Mouse (Mus musculus) embryonic facial prominence, embryonic 15.5 days (tissue): Measurements from ENCODE around the gene Ppp1r3d. TPM values are rescaled to one million over a fixed set of nuclear protein-coding genes. Genes with fewer than 3 reads are reported as not detected.

Experiments
- ATAC-seq: fragments of 200-750 bp; cut with Nextera tagmentation; 2 replicates; pipeline ENCODE4 v1.8.0; 2017; ENCODE audit warnings: low read depth, moderate TSS enrichment; ENCODE audit not compliant: insufficient number of reproducible peaks, low FRiP score, low TSS enrichment
- H3K27ac ChIP-seq: fragments of 300-500 bp; sonication (generic); replicated peaks from 2 replicates; pipeline ENCODE4 v1.5.1; 2015; ENCODE audit warnings: mild to moderate bottlenecking, inconsistent platforms
- H3K27me3 ChIP-seq: fragments of 300-500 bp; sonication (generic); 2 replicates; pipeline ENCODE4 v1.6.1; 2015; ENCODE audit warnings: inconsistent platforms
- H3K36me3 ChIP-seq: fragments of 300-500 bp; sonication (generic); 2 replicates; pipeline ENCODE4 v1.6.1; 2015; ENCODE audit warnings: mild to moderate bottlenecking, inconsistent platforms
- H3K4me1 ChIP-seq: fragments of 300-500 bp; sonication (generic); 2 replicates; pipeline ENCODE4 v1.6.1; 2015; ENCODE audit warnings: inconsistent platforms
- H3K4me2 ChIP-seq: fragments of 300-500 bp; sonication (generic); replicated peaks from 2 replicates; pipeline ENCODE4 v1.6.1; 2015; ENCODE audit warnings: mild to moderate bottlenecking, inconsistent platforms
- H3K4me3 ChIP-seq: fragments of 300-500 bp; sonication (generic); replicated peaks from 2 replicates; pipeline ENCODE4 v1.5.1; 2015; ENCODE audit warnings: mild to moderate bottlenecking, inconsistent platforms
- H3K9ac ChIP-seq: fragments of 300-500 bp; sonication (generic); 2 replicates; pipeline ENCODE4 v1.6.1; 2015; ENCODE audit warnings: inconsistent platforms
- H3K9me3 ChIP-seq: fragments of 300-500 bp; sonication (generic); replicated peaks from 2 replicates; pipeline ENCODE4 v1.6.1; 2016; ENCODE audit warnings: inconsistent platforms
- WGBS: fragments of 180-500 bp; shearing (Covaris S2); methylation state at CpG from one replicate; pipeline ENCODE4 v1.1.7; 2015; 5-methylcytosine and 5-hydroxymethylcytosine counted together
- polyA plus RNA-seq: library from polyadenylated mRNA; unstranded; fragments of >200 nt; fragmentation: Nextera tagmentation; extraction: Ambion mirVana; gene quantifications from 2 replicates; pipeline ENCODE4 v1.2.1, GENCODE M21; 2015

Gene Ppp1r3d
- polyA plus RNA-seq, 1 experiment from 2014 or later = 4.1 TPM

DNA sequence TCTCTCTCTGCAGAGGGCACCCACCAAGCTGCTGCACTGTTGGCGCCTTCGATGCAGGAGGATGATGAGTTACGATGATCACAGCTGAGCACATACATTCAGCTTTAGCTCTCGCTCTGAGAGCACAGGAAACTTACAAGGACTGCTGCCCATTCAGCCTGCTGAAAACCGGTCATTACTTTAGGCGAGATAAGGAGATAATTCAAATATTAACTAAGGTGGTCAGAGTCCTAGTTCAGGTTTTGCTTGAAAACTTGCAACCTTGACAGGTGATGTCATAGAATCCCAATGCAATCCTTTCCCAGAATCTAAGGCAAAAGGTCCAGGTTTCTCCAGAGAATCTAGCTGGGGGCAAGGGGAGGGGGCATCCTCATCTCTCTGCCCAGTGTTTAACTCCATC, 15.2 kb upstream of the Ppp1r3d start:
- no peaks in the 10 kb centered on the region for H3K9me3 ChIP-seq
- H3K36me3 ChIP-seq = no peaks in the 10 kb centered on the region
- H3K4me2 ChIP-seq = no peak overlapping the region
- H3K4me3 ChIP-seq = no peak overlapping the region
- 89% methylated on average over 6 of the region's 6 CpGs for WGBS
- no peak for ATAC-seq
- H3K27me3 ChIP-seq = peaks cover 4% of the 10 kb centered on the region
- H3K9ac ChIP-seq = no peak overlapping the region
- peaks cover 3% of the 10 kb centered on the region; the same call in 1 of the 2 replicates for H3K4me1 ChIP-seq
- H3K27ac ChIP-seq = no peak overlapping the region

DNA sequence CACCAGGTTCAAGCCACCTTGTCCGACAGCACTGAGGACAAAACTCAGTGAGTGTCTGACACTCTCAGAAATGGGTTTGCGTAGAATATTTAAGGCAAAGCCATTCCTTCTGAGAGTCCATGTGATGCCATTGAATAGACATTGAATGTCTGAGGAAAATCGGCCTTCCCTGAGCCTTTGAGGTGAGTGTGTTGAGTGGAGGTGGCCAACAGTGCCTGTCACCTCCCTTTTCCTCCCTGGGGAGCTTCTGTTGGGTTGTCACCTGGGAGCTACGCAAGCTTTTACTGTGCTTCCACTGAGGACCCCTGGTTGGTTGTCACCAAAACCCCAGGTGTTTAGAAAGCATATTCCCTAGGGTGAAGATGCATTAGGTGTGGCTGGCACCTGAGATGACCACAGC, 14.4 kb upstream of the Ppp1r3d start:
- no peak overlapping the region for H3K27ac ChIP-seq
- no peaks in the 10 kb centered on the region for H3K36me3 ChIP-seq
- no peaks in the 10 kb centered on the region for H3K9me3 ChIP-seq
- no peak overlapping the region for H3K9ac ChIP-seq
- H3K4me1 ChIP-seq = peaks cover 3% of the 10 kb centered on the region; the same call in 1 of the 2 replicates
- ATAC-seq = no peak
- peaks cover 4% of the 10 kb centered on the region for H3K27me3 ChIP-seq
- no peak overlapping the region for H3K4me2 ChIP-seq
- no peak overlapping the region for H3K4me3 ChIP-seq
- 79% methylated on average over 4 of the region's 4 CpGs for WGBS

DNA sequence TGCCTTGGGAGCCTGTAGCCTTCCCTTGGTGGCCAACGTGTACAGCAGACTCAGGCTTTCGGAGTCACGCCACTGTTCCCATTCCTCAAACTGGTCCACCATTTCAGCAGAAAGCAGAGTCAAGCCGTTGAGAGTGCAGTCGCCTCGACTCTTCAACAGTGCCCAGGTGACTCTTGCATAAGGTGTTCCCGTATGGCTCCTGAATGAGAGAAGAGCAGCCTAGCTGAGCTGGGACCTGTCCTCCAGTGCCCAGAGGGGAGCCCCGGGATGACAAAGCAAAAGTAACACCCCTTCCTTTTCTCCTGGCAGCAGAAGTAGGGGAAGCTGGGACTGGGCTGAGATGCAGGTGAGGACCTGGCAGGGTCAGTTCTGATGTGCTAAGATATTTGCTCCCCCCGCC, 13.9 kb upstream of the Ppp1r3d start:
- Histone ChIP-seq H3K4me1 (peaks cover 3% of the 10 kb centered on the region; the same call in 1 of the 2 replicates), H3K9me3 (no peaks in the 10 kb centered on the region), H3K4me3 (no peak overlapping the region), H3K27me3 (peaks cover 4% of the 10 kb centered on the region), H3K36me3 (no peaks in the 10 kb centered on the region), H3K4me2 (no peak overlapping the region), H3K27ac (no peak overlapping the region), H3K9ac (no peak overlapping the region)
- 74% methylated on average over 9 of the region's 9 CpGs for WGBS
- no peak for ATAC-seq

DNA sequence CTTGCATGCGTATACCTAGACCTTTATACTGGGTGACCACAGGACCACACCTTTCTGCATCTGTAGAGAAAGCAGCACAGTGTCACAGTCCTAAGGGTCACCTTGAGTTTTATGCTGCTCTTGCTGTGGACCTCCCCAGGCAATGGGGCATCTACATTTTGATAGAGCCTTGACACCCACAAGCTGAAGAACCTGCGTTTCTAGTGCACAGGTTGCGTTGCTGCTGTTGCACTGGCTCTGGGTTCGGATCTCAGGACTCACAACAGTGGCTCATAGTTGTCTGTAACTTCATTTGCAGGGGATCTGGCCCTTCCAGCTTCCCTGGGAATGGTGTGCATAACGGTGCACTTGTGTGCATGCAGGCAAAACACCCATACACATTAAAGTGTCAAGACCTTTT, 12.9 kb upstream of the Ppp1r3d start:
- Histone ChIP-seq H3K36me3 (no peaks in the 10 kb centered on the region), H3K9ac (no peak overlapping the region), H3K4me3 (no peak overlapping the region), H3K27me3 (peaks cover 4% of the 10 kb centered on the region), H3K9me3 (no peaks in the 10 kb centered on the region), H3K27ac (no peak overlapping the region), H3K4me2 (no peak overlapping the region), H3K4me1 (peaks cover 3% of the 10 kb centered on the region; the same call in 1 of the 2 replicates)
- ATAC-seq = no peak
- 82% methylated on average over 5 of the region's 5 CpGs for WGBS

DNA sequence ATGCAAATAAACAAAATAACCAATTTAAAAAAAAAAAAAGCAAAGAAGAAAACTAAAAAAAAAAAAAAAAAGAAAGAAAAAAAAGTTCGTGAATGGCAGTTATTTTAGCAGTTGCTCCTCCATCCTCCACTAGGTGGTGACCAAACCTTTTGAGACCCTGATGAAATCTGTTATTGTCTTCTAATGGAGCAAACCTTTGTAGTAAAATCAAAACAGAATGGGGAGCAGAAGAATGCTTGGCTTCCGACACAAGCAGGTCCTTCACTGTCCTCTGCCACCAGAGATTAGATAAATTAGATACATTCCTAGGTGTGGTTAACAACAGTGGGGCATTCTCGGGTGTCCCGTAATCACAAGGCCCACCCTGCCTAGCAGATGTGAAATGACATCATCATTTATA, 12.0 kb upstream of the Ppp1r3d start:
- WGBS = 27% methylated on average over 4 of the region's 4 CpGs
- Histone ChIP-seq H3K36me3 (no peaks in the 10 kb centered on the region), H3K9me3 (no peaks in the 10 kb centered on the region), H3K9ac (no peak overlapping the region), H3K4me3 (no peak overlapping the region), H3K4me2 (no peak overlapping the region), H3K4me1 (no peaks in the 10 kb centered on the region), H3K27ac (no peak overlapping the region), H3K27me3 (peaks cover 4% of the 10 kb centered on the region)
- ATAC-seq = no peak

DNA sequence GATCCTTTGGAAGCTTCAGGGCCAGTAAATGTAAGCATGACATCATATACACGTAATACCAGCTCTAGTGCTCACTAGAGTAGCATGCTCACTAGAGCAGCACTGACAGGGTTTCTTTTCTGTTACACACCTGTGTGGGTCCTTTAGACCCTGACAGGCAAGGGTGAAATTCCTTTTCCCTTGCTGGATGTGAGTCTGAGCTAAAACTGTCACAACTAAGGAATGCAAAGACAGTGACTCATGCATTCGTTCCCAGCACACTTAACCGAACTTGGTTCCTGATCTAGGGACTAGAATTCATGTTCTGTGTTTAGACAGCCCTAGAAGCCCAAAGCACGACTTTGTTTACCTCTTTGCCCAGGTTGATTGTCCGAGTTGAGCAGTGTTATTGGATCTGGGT, 9.0 kb upstream of the Ppp1r3d start:
- H3K27me3 ChIP-seq = no peaks in the 10 kb centered on the region; the same call in 1 of the 2 replicates
- H3K4me1 ChIP-seq = no peaks in the 10 kb centered on the region
- 60% methylated on average over 5 of the region's 5 CpGs for WGBS
- no peaks in the 10 kb centered on the region for H3K9me3 ChIP-seq
- no peak for ATAC-seq
- H3K9ac ChIP-seq = no peak overlapping the region
- no peak overlapping the region for H3K4me3 ChIP-seq
- H3K36me3 ChIP-seq = no peaks in the 10 kb centered on the region
- no peak overlapping the region for H3K27ac ChIP-seq
- H3K4me2 ChIP-seq = no peak overlapping the region

DNA sequence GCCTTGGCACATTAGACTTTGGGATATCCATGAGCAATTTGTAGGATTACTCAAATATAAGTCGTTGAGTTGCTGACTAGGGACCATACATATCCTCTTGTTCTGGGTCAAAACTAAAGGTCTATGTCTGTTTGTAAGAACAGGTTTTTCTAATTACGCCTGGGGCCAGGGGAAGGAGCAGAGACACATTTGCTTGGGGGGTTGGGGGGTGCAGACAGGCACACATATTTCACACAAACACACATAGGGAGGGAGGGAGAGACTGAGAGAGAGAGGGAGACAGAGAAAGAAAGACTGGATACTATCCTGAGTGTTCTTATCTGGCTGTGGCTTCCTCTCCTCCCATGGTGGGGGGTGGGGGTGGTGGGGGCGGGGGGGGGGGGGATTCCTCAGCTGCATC, 7.9 kb upstream of the Ppp1r3d start:
- Histone ChIP-seq H3K9me3 (no peaks in the 10 kb centered on the region), H3K4me1 (no peaks in the 10 kb centered on the region), H3K4me3 (no peak overlapping the region), H3K9ac (no peak overlapping the region), H3K4me2 (no peak overlapping the region), H3K27me3 (no peaks in the 10 kb centered on the region), H3K36me3 (no peaks in the 10 kb centered on the region), H3K27ac (no peak overlapping the region)
- WGBS = 28% methylated on average over 2 of the region's 3 CpGs
- ATAC-seq = no peak; the same call in 1 of the 2 replicates

DNA sequence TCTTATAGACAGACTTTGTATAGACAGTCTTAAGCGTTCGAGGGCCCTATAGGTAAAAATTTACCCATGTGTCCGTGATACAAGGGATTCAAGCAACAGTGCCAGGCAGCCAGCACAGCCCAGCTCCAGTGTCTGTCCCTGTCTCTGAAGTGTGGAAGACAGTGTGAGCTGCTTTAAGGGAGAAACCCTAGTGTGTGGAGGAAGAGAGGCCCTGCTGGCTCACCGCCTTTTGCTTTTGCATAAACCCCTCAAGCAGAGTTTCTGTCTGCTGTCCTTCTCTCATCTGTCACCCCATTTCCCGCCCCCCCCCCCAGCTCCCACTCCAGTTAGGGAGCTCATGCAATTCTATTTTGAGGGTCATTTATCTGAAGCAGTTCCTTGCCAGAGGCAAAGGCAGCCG, 7.3 kb upstream of the Ppp1r3d start:
- Histone ChIP-seq H3K27me3 (no peaks in the 10 kb centered on the region), H3K36me3 (no peaks in the 10 kb centered on the region), H3K27ac (no peak overlapping the region), H3K9me3 (no peaks in the 10 kb centered on the region), H3K4me1 (no peaks in the 10 kb centered on the region), H3K4me2 (no peak overlapping the region), H3K9ac (no peak overlapping the region), H3K4me3 (no peak overlapping the region)
- no peak for ATAC-seq
- WGBS = 45% methylated on average over 6 of the region's 6 CpGs

DNA sequence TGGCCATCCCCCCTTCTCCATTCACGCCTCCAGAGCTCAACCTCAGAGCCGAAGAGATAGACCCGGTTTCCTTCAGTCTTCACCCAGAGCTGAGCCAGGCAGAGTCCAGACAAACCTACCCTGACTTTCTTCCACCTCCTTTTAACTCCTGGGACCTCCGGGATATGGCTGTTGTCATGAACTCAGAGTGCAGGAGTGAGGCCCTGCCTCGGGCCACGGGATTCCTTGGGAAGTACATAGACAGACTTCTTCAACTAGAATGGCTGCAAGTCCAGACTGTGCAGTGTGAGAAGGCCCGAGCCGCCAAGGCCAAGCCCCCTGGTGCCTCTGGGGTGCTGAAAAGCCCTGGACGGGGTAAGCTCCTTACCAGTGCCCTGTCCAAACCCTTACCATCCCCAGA, 6.3 kb upstream of the Ppp1r3d start:
- Histone ChIP-seq H3K27ac (no peak overlapping the region), H3K4me3 (no peak overlapping the region), H3K4me1 (no peaks in the 10 kb centered on the region), H3K4me2 (no peak overlapping the region), H3K27me3 (no peaks in the 10 kb centered on the region), H3K36me3 (no peaks in the 10 kb centered on the region), H3K9ac (no peak overlapping the region), H3K9me3 (no peaks in the 10 kb centered on the region)
- WGBS = 68% methylated on average over 9 of the region's 9 CpGs
- ATAC-seq = no peak

DNA sequence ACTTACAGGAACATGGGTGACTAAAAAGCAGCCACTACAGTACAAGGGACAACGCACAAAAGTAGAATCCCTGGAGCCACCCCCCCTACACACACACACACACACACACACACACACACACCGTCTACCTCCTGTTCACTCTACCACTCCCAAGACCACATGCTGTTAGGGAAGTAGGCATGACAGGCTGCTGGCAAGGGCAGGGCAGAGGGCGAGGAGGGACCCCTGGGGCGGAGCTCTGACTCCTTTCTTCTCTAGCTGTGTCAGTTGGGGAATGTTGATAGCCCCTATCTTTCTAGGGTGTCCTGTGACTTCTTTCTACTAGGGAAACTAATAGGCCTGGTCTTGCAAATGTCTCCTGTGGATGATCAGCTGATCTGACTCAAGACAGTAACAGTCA, 2.7 kb upstream of the Ppp1r3d start:
- Histone ChIP-seq H3K36me3 (no peaks in the 10 kb centered on the region), H3K4me1 (peaks cover 22% of the 10 kb centered on the region), H3K27ac (no peak overlapping the region), H3K4me3 (no peak overlapping the region), H3K9me3 (no peaks in the 10 kb centered on the region), H3K27me3 (peaks cover 13% of the 10 kb centered on the region), H3K9ac (no peak overlapping the region), H3K4me2 (no peak overlapping the region)
- 77% methylated on average over 4 of the region's 4 CpGs for WGBS
- ATAC-seq = no peak

DNA sequence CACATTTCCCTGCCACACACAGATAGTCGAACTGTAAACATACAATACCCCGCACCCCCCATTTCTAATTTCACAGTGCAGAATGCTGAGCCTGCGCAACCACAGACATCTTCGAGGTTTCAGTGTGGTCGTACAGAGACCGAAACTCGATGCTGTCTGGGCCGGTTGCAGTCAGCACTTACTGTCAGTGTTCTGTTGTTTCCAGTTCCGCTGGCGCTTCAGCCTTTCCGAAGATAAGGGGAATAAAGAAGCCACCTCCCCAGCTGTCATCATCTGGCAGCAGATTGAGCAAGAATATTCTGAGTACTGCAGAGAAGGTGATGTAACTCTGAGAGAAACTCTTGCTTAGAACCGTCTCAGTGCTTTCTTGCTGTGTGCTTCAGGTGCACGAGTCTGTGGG, 2.2 kb upstream of the Ppp1r3d start:
- no peak for ATAC-seq
- H3K4me2 ChIP-seq = no peak overlapping the region
- H3K9ac ChIP-seq = no peak overlapping the region
- H3K4me1 ChIP-seq = peaks cover 22% of the 10 kb centered on the region
- H3K27ac ChIP-seq = no peak overlapping the region
- 46% methylated on average over 13 of the region's 13 CpGs for WGBS
- no peak overlapping the region for H3K4me3 ChIP-seq
- H3K36me3 ChIP-seq = no peaks in the 10 kb centered on the region
- peaks cover 13% of the 10 kb centered on the region for H3K27me3 ChIP-seq
- H3K9me3 ChIP-seq = no peaks in the 10 kb centered on the region

DNA sequence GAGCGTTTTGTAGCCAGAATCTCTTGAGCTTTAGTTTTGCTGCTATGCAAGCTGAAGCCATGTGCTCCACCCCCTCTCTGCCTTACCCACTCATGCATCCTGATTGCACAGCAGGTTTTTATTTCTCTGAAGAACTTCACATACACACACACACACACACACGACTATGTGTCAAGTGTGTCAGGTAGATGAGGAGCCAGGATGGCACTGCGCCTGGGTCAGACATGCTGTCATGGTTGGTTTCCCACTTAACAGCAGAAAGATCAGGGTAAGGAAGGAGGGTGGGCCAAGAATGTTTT, 827 bp upstream of the Ppp1r3d start:
- Histone ChIP-seq H3K4me1 (peaks cover 22% of the 10 kb centered on the region), H3K9ac (no peak overlapping the region), H3K9me3 (no peaks in the 10 kb centered on the region), H3K27me3 (peaks cover 13% of the 10 kb centered on the region), H3K4me2 (peak overlapping the region; percentile 100), H3K4me3 (peak overlapping the region; percentile 63), H3K36me3 (no peaks in the 10 kb centered on the region), H3K27ac (no peak overlapping the region)
- no peak for ATAC-seq
- WGBS = 23% methylated on average over 3 of the region's 3 CpGs
